Comparison of ENCODE assay signal across 9 mouse cellular contexts in the genomic region with DNA sequence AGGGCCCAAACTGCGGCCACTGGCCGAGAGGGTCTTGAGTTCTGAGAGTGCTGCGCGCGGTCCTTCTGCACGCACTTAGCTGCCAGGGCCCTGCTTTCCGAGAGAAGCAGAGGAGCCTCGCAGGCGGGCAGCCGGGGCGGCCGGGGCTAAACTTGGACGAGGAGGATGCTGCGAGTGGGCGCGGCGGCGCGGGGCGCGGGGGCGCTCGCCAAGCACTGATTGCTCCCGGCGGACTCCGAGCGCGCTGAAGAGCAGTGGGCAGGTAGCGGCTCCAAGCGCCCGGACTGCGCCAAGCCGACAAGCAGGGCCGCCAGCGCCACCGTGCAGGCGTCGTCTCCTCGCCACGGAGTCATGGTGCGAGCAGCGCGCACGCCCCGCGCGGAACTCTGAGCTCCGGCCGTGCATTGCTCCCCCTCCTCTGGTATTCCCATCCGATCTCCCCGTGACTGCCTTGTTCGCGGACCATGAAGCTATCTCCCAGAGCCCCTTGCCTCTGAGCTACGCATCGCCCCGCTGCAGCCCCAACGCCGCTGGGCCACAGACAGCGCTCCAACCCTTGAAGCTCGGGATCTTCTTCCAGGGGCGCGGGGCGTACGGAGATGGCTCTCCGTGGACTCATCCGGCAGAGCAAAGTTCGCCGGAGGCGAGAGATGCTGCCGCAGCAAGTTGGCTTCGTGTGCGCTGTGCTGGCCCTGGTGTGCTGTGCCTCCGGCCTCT. TPM values are rescaled to one million over a fixed set of nuclear protein-coding genes. Genes with fewer than 3 reads are reported as not detected.
A peak's percentile ranks its signal among the peaks of the same experiment; 100 is the strongest.
DNase-seq lines count a peak whose midpoint lies in the region; ATAC-seq and TF ChIP-seq lines count a peak whose summit lies in the region.
"Had no signal": no experiment of that assay in that cellular context is flagged by ENCODE, and none has a peak within 500 bp of the region (broad histone marks: within the 10 kb centered on the region; RNA-seq: fewer than 3 reads in every experiment).

No protein-coding gene starts in this region.

- H3K9me3 ChIP-seq in intestine, embryonic 14.5 days (ENCODE audit: control insufficient read depth, low read length) = no peaks in the 10 kb centered on the region

- peak overlapping the region; percentile 32 for H3K9ac ChIP-seq in intestine, embryonic 14.5 days (ENCODE audit: low read length)

- WGBS in intestine, embryonic 14.5 days = under 1% methylated on average over 73 of the region's 73 CpGs

- peak overlapping the region; percentile 96 for H3K4me2 ChIP-seq in intestine, embryonic 14.5 days (ENCODE audit: low read length)

- peaks cover 65% of the 10 kb centered on the region for H3K27me3 ChIP-seq in intestine, embryonic 14.5 days (replicated peaks; ENCODE audit: control insufficient read depth, insufficient read depth, low read length)

- H3K27ac ChIP-seq in cortical plate, adult 2 months (ENCODE audit: insufficient read depth, low read length) = peak overlapping the region; percentile 67
- no peak overlapping the region for H3K27ac ChIP-seq in intestine, embryonic 14.5 days (ENCODE audit: low read depth)

- TF ChIP-seq POLR2A in cortical plate, adult 2 months (IDR thresholded peaks at IDR 0.05; ENCODE audit: extremely low read depth, insufficient read depth, low read length) = no peak

- peaks cover 1% of the 10 kb centered on the region; the same call in 1 of the 2 replicates for H3K4me1 ChIP-seq in cortical plate, adult 2 months (ENCODE audit: control insufficient read depth, insufficient read depth, low read length)
- peaks cover 7% of the 10 kb centered on the region; the same call in 1 of the 2 replicates for H3K4me1 ChIP-seq in intestine, embryonic 14.5 days (replicated peaks; ENCODE audit: control insufficient read depth, insufficient read depth, low read length)

- ATAC-seq in intestine, embryonic 14.5 days (replicated peaks; ENCODE audit: low FRiP score, low TSS enrichment, low read depth) = peak; percentile 71
- ATAC-seq in megakaryocyte, adult 5-6 weeks (ENCODE audit: poor library complexity, severe bottlenecking) = peak; percentile 35; the same call in 1 of the 2 replicates
- no peak for ATAC-seq in CD4-positive, CD25-positive, alpha-beta regulatory T cell, adult 4 months

- H3K4me3 ChIP-seq in cortical plate, adult 2 months (ENCODE audit: insufficient read depth, low read length) = peak overlapping the region; percentile 66
- peak overlapping the region; percentile 47 for H3K4me3 ChIP-seq in intestine, embryonic 14.5 days (ENCODE audit: low read depth, low read length)

- DNase-seq in adrenal gland, postnatal 10 days = peak; percentile 67
- peak; percentile 62 for DNase-seq in gastrocnemius, postnatal 10 days
- DNase-seq in intestine, embryonic 14.5 days (ENCODE audit: low spot score) = peak; percentile 72
- peak; percentile 79 to 81 for DNase-seq in left cerebral cortex, postnatal 14 days (ENCODE audit: low spot score in 2 of 2)
- peak; percentile 78 to 81 for DNase-seq in right cerebral cortex, postnatal 36 days (ENCODE audit: low spot score in 2 of 2)

- intact Hi-C loops in left cerebral cortex, postnatal 14 days (cut with DNase I) = loop anchor here (5.0 kb wide), 2 partner anchors 87 to 142 kb away; no protein-coding TSS in a partner anchor

- H3K36me3 ChIP-seq in intestine, embryonic 14.5 days (ENCODE audit: control insufficient read depth, insufficient read depth, low read length) = no peaks in the 10 kb centered on the region

- TF ChIP-seq CTCF in cortical plate, adult 2 months (IDR thresholded peaks at IDR 0.05; ENCODE audit: extremely low read depth, insufficient read depth, low read length) = no peak

RNA-seq across cellular contexts. Expression of a gene that starts 0.4 kb away (rescaled TPM):
- under 1 TPM; 0.45 to 0.87 TPM for total RNA-seq in adrenal gland, postnatal 10 days (2021)
- 25.7 and 26.4 TPM in 2 replicates for polyA plus RNA-seq in cortical plate, adult 2 months (2012; rRNA removed)
- total RNA-seq in gastrocnemius, postnatal 10 days (2021) = under 1 TPM; 0.26 to 0.32 TPM
- 0.62 and 0.75 TPM in 2 replicates for polyA plus RNA-seq in intestine, embryonic 14.5 days (2014; fragmentation: Nextera tagmentation; extraction: Ambion mirVana)
- total RNA-seq in left cerebral cortex, postnatal 14 days (2021) = 10 to 100 TPM; 25.8 to 26.4 TPM
- total RNA-seq in megakaryocyte, adult 5-6 weeks (2015) = not detected in 2 replicates
- total RNA-seq in megakaryocyte, adult 5-6 weeks (2017) = not detected in 2 replicates
- not detected for polyA plus RNA-seq in CD4-positive, CD25-positive, alpha-beta regulatory T cell, adult 4 months (2017; shearing (Covaris generic))
- total RNA-seq: gastrocnemius, adult 8-10 months had no signal

Comparison
In these comparisons a context has a peak if more than half of its experiments do, and no peak if none do; other contexts are left out.
1. RNA of a gene that starts 0.4 kb away (total RNA-seq): 25.8 to 26.4 TPM in left cerebral cortex, postnatal 14 days; 0.45 to 0.87 TPM in adrenal gland, postnatal 10 days, 0.26 to 0.32 TPM in gastrocnemius, postnatal 10 days and not detected in megakaryocyte, adult 5-6 weeks; every median in the first group is over 10 times any median in the second.
2. Peak in every context shown above with its lines, with median percentiles within 50 percentile points of each other: DNase-seq.